13 mouse cellular contexts compared by ENCODE assay signal in the genomic region with DNA sequence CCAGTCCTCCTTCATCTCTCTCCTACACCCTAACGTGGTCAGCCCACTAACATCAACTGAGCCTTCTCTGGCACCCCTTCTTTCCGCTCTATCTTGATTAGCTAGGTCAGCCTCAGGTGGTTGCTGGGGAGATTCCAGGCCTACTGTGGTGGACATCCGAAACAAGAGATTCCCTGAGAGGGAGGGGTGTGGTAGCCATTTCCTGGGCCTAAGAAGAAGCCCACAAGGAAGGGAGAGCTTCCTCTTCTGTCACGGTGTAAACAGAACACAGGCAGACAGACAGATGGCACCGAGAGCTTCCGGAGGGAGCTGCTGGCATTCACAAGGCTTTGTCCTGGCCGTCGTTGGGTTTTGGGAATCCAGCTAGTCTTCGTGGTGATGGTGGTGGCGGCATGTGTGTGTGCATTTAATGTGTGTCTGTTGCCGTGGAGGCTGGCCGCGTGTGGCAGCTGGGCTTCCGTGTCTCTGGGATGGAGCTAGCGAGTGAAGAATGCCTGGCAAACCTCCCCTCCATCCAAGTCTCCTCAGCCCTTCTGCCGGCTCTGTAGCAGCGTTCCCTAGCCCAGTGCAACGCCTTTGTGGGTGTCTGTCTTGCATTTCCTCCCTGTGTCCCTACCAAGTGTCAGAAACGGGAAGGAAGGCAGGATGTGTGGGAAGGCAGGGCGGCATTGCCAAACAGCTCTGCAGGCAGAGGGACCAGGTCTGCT. TPM values are rescaled to one million over a fixed set of nuclear protein-coding genes. Genes with fewer than 3 reads are reported as not detected.
DNase-seq lines count a peak whose midpoint lies in the region; ATAC-seq and TF ChIP-seq lines count a peak whose summit lies in the region.
"Had no signal": no experiment of that assay in that cellular context is flagged by ENCODE, and none has a peak within 500 bp of the region (broad histone marks: within the 10 kb centered on the region; RNA-seq: fewer than 3 reads in every experiment).

No protein-coding gene starts in this region.

- peaks cover 8% of the 10 kb centered on the region; the same call in 1 of the 2 replicates for H3K27me3 ChIP-seq in kidney, postnatal 0 days (ENCODE audit: insufficient read depth, low read length)
- H3K27me3 ChIP-seq in midbrain, embryonic 11.5 days (ENCODE audit: control insufficient read depth, insufficient read depth, low read length) = peaks cover 40% of the 10 kb centered on the region

- no peak overlapping the region for H3K27ac ChIP-seq in kidney, postnatal 0 days
- peak overlapping the region; percentile 9; the same call in 1 of the 2 replicates for H3K27ac ChIP-seq in bone marrow, adult 2 months (ENCODE audit: control insufficient read depth, insufficient read depth, low read depth, low read length, poor library complexity)
- H3K27ac ChIP-seq in gastrocnemius, adult 2 months = no peak overlapping the region
- H3K27ac ChIP-seq in midbrain, embryonic 11.5 days (ENCODE audit: low read depth, low read length) = no peak overlapping the region
- H3K27ac ChIP-seq: intestine, embryonic 15.5 days; limb, embryonic 15.5 days had no signal

- DNase-seq in kidney, postnatal 0 days (ENCODE audit: low spot score) = no peak
- DNase-seq in kidney, adult 11 months = no peak
- peak; percentile 30 for DNase-seq in induced T-regulatory cell, adult 2 months (ENCODE audit: low read depth)
- DNase-seq in lung, postnatal 25 days (ENCODE audit: low spot score) = peak; percentile 38
- no peak for DNase-seq in gastrocnemius, adult 2 months
- no peak for DNase-seq in spleen, postnatal 4 days (ENCODE audit: low spot score in 2 of 2)
- DNase-seq in midbrain, embryonic 11.5 days (ENCODE audit: low spot score, missing footprints) = no peak
- DNase-seq: embryo, embryonic 11 days; heart, postnatal 14 days had no signal

- H3K4me2 ChIP-seq in kidney, postnatal 0 days (ENCODE audit: low read length) = peak overlapping the region; percentile 7; the same call in 1 of the 2 replicates
- no peak overlapping the region for H3K4me2 ChIP-seq in midbrain, embryonic 11.5 days
- H3K4me2 ChIP-seq: limb, embryonic 15.5 days had no signal

- no peak for TF ChIP-seq CTCF in kidney, postnatal 0 days (IDR thresholded peaks at IDR 0.05; ENCODE audit: low read depth)
- no peak for TF ChIP-seq CTCF in bone marrow, adult 2 months (IDR thresholded peaks at IDR 0.05; ENCODE audit: control insufficient read depth, insufficient read depth, low read length)
- no peak for TF ChIP-seq CTCF in gastrocnemius, adult 2 months (IDR thresholded peaks at IDR 0.05)

- no peak overlapping the region for H3K4me3 ChIP-seq in kidney, postnatal 0 days (replicated peaks; ENCODE audit: low read depth, low read length)
- peak overlapping the region; percentile 21 for H3K4me3 ChIP-seq in bone marrow, adult 2 months (replicated peaks; ENCODE audit: control insufficient read depth, low read depth, low read length)
- no peak overlapping the region for H3K4me3 ChIP-seq in gastrocnemius, adult 2 months
- no peak overlapping the region for H3K4me3 ChIP-seq in midbrain, embryonic 11.5 days (ENCODE audit: low read depth, low read length)
- H3K4me3 ChIP-seq: intestine, embryonic 15.5 days; limb, embryonic 15.5 days had no signal

- intact Hi-C loops in gastrocnemius, adult 2 months (cut with DNase I) = no loop called here

- no peak for ATAC-seq in kidney, postnatal 0 days (replicated peaks; ENCODE audit: low FRiP score, low read depth)
- ATAC-seq in midbrain, embryonic 11.5 days (ENCODE audit: low FRiP score) = no peak

- H3K9me3 ChIP-seq in kidney, postnatal 0 days (replicated peaks; ENCODE audit: low read length) = no peaks in the 10 kb centered on the region
- H3K9me3 ChIP-seq in midbrain, embryonic 11.5 days (ENCODE audit: control insufficient read depth, low read length) = no peaks in the 10 kb centered on the region
- H3K9me3 ChIP-seq: intestine, embryonic 15.5 days; limb, embryonic 15.5 days had no signal

- 64% methylated on average over 20 of the region's 20 CpGs for WGBS in kidney, postnatal 0 days
- WGBS in bone marrow, adult 2 months = 10% methylated on average over 20 of the region's 20 CpGs
- 65% methylated on average over 20 of the region's 20 CpGs for WGBS in midbrain, embryonic 11.5 days

- H3K36me3 ChIP-seq in kidney, postnatal 0 days (ENCODE audit: insufficient read depth, low read length) = no peaks in the 10 kb centered on the region
- H3K36me3 ChIP-seq in midbrain, embryonic 11.5 days (ENCODE audit: control insufficient read depth, insufficient read depth, low read length) = no peaks in the 10 kb centered on the region
- H3K36me3 ChIP-seq: intestine, embryonic 15.5 days; limb, embryonic 15.5 days had no signal

- 0 out of 2 replicates have a peak, but pooled peaks cover 5% of the 10 kb centered on the region for H3K4me1 ChIP-seq in kidney, postnatal 0 days (replicated peaks; ENCODE audit: insufficient read depth, low read length)
- H3K4me1 ChIP-seq in bone marrow, adult 2 months (ENCODE audit: control insufficient read depth, insufficient read depth, low read length) = peaks cover 7% of the 10 kb centered on the region
- peaks cover 5% of the 10 kb centered on the region; the same call in 1 of the 2 replicates for H3K4me1 ChIP-seq in midbrain, embryonic 11.5 days (ENCODE audit: control insufficient read depth, insufficient read depth, low read length)

- H3K9ac ChIP-seq in kidney, postnatal 0 days (ENCODE audit: low read depth, low read length) = no peak overlapping the region
- H3K9ac ChIP-seq in midbrain, embryonic 11.5 days (ENCODE audit: low read length) = no peak overlapping the region
- H3K9ac ChIP-seq: intestine, embryonic 15.5 days; limb, embryonic 15.5 days had no signal

- no peak for TF ChIP-seq POLR2A in bone marrow, adult 2 months (IDR thresholded peaks at IDR 0.05; ENCODE audit: borderline replicate concordance, control insufficient read depth, low read depth, low read length)

RNA-seq across cellular contexts. Expression of a gene that starts 2.3 kb away (rescaled TPM):
- 3.3 and 3.4 TPM in 2 replicates for polyA plus RNA-seq in kidney, postnatal 0 days (2015; fragmentation: Nextera tagmentation; extraction: Ambion mirVana)
- polyA plus RNA-seq in bone marrow, adult 2 months (2011; ENCODE audit: insufficient read depth, insufficient read length, low replicate concordance, missing spikeins) = 15.6 and 37.7 TPM in 2 replicates
- total RNA-seq in gastrocnemius, adult 2 months (2021) = under 1 TPM; 0.17 to 0.20 TPM
- polyA plus RNA-seq in midbrain, embryonic 11.5 days (2014; fragmentation: Nextera tagmentation; extraction: Ambion mirVana) = 0.57 TPM in 2 replicates
- total RNA-seq: layer of hippocampus, postnatal 36 days had no signal

Comparison
In these comparisons a context has a peak if more than half of its experiments do, and no peak if none do; other contexts are left out.
1. DNase-seq: peak in induced T-regulatory cell, adult 2 months (single experiment) and lung, postnatal 25 days (single experiment); none in kidney, postnatal 0 days (single experiment), kidney, adult 11 months (single experiment), gastrocnemius, adult 2 months (single experiment), spleen, postnatal 4 days (0 of 2) and midbrain, embryonic 11.5 days (single experiment).